Mouse (Mus musculus): Measurements from ENCODE around the gene Exd1.

- TF ChIP-seq ZNF384 (IDR thresholded peaks at IDR 0.05; ENCODE audit: low read depth, low read length): no peak
- TF ChIP-seq HCFC1 (IDR thresholded peaks at IDR 0.05; ENCODE audit: borderline replicate concordance, insufficient read depth, low read length): no peak
- no peak for TF ChIP-seq ZC3H11A (IDR thresholded peaks at IDR 0.05; ENCODE audit: borderline replicate concordance, low read depth, low read length)
- no peak for TF ChIP-seq CHD2 (IDR thresholded peaks at IDR 0.05; ENCODE audit: low read depth, low read length)
- no peak for TF ChIP-seq MAFK (IDR thresholded peaks at IDR 0.05; ENCODE audit: insufficient read depth, low read depth, low read length)
Observed at GRCm38 (mm10) chr2:119548371-119548660, 889 bp upstream of the Exd1 start.

Data from ES-E14 (cell line).